Mouse (Mus musculus) neutrophil, adult 5-6 weeks (primary cell): ENCODE results near the gene Tstd2. TPM values are rescaled to one million over a fixed set of nuclear protein-coding genes. Genes with fewer than 3 reads are reported as not detected.

ENCODE experiments used
- ATAC-seq: fragments of 151-379, 151-347 bp; 2 replicates; pipeline ENCODE4 v1.8.0; 2017; ENCODE audit warnings: mild to moderate bottlenecking, moderate TSS enrichment; ENCODE audit not compliant: insufficient number of reproducible peaks, poor library complexity, low FRiP score, severe bottlenecking; ENCODE audit errors: extremely low read depth
- total RNA-seq: library from RNA; stranded (forward); fragments of 200-1000 nt; gene quantifications from 2 replicates; pipeline ENCODE4 v1.2.3, GENCODE M21; 2017

Gene Tstd2
- total RNA-seq, 1 experiment from 2014 or later: 27.4 TPM

DNA sequence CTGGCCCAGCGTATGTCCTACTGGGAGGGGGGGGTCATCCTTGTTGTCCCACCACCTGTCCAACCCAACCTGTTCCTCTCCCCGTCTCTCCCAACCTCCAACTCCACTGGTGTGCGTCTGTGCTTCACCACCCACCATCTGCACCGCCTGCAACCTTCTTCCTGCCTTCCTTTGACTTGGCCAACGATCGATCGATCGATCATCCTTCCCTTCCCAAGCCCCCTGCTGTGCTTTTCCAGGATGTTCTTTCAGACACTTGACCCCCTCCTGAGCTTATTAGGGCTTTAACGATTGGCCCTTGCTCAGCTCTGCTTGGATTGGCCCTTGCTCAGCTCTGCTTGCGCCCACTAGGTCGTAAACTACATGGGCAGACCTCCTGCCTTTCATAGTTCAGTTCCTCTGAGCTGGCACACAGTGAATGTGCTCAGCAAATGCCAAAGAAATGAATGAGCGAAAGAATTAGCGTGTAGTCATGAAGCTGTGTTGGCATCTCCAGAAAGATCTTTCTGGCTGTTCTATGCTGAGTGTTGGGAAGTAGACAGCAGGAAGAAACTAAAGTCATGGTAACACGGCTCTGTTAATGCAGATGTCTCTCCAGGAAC lies 48.9 kb downstream of the Tstd2 start:
- ATAC-seq: no peak

DNA sequence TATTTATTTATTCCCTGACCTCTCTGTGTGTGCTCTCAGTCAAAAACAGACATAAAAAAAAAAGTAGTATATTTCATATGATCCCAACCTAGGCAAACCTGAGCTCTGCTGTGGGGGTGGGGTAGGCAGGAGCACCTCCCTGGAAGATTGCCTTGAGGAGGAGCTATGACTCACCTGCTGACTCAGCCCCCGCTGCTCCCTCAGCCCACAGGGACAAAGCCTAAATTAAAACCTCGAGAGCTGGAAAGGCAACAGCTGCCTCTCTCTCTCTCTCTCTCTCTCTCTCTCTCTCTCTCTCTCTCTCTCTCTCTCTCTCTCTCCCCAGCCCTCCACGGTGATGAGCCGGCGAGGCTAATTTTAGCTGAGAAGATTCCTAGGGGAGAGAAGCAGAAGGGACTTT lies 50.6 kb downstream of the Tstd2 start:
- no peak for ATAC-seq

DNA sequence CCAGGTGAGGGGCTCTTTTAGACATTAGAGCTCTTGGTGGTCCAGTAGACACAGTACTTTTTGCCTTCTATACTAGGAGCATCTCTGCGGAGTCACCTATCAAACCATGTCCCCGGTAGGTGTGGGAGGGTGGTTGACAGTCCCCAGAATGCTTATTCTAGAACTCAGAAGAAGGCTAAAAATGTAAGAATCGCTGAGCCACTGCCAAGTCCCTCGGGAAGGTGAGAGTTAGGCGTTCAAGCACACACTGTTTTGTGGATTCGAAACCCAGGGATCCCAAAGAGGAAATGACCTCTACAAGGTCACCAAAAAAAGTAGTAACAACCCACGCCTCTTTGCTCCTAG lies 51.1 kb downstream of the Tstd2 start:
- no peak for ATAC-seq

DNA sequence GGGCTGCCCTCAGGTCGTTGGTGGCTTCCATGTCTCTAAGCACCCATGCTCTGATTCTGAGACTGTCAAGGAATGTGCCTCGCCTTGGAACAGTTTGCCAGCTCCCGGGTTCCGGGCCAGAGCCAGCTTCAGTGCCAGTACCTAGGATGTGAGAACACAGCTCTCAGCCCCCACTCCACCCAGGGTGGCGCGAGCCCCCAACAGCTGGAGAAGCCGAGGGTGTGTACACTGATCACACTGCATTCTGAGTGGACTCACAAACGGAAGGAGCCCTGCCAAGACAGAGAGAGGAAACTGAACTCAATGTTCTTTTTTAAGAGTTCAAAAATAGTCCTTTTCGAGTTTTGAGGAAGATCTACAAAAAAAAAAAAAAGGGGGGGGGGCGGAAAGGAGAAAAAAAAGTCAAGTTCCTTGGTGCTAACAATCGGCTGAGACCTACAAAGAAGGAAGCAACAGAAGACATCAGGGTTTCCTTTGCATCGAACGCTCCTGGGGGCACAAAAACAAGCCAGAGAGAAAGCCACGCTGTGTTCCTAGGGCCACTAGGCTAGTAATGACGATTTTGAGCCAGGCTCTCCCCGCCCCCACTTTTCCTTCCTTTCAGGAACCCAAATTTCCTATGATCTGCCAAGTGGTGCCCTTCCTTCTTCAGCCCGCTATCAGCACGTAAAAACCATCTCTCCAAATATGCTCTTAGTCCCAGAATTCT lies 51.6 kb downstream of the Tstd2 start:
- no peak for ATAC-seq

DNA sequence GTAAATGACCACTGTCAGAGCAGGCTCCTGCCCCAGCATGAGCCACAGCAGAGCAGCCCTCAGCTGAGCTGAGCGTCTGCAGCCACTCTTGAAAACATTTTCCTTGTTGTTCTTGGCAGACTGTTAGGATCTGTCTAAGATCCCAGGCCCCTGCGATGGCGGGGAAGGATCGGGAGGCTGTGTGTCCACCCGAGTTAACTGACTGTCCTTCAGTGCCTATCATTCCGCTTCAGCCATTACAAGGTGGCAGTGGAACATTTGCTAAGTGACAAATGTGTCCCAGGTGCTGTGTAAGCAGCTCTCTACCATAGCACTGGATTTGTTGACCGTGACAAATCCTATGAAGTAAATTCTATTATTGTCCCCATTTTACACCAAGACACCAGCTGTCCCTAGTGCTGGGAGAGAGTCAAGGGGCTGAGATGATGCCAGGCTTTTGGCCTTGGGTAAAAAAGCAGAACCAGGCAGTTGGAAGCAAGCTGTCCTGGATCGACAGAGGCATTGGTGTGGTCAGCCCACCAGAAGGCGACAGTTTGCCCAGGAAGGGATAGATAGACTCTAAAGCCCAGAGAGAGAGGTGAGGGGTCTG lies 53.2 kb downstream of the Tstd2 start:
- ATAC-seq: no peak

DNA sequence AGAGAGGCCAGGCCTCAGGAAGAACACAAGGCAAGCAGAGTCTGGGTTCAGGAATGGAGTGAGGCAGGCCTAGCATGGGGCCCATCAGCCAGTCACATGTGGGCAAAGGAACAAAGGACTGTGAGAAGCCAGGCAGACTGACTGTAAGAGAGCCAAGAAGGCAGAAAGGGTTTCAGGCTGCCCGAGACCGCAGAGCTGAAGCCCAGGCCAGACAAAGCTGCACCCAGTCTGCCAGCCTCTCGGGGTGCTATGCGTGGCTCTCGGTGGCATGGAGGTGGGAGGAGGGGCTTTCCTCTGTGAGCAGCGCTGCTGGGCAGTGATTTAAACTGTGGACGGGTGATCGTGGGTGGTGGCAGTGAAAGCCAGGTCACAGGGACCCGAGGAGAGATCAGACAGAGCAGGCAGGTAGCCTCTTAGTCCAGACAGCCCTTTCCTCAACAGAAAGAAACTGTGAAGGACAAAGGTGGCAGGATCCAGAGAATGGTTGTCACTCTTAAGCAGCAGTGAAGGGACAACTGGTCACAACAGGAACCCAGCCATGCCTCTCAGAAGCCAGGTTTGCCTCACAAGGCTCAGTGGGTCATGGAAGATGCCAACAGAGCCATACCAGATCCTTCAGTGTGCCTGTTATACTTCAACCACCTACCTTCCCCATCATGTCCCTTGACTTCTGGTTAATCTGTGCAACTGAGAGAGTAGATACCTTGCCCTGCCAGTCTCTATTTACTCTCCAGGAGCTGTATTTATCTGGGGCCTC lies 53.9 kb downstream of the Tstd2 start:
- no peak for ATAC-seq

DNA sequence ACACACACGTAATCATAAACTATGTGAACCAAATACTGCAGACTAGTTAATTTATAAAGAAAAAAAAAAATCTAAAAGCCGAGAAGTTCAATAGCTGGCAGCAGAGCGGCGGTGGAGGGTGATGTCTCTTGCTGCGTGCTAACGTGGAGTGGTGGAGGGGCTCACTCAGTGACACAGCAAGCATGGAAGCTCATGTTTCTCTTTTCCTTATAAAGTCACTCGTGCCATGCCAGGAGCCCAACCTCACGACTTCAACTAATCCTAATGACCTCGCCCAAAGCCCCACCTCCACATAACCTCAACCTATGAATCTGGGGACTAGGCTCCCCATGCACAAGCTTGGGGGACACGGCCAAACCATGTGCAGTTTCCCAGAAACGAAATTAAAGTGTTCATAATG lies 55.9 kb downstream of the Tstd2 start:
- ATAC-seq: no peak

DNA sequence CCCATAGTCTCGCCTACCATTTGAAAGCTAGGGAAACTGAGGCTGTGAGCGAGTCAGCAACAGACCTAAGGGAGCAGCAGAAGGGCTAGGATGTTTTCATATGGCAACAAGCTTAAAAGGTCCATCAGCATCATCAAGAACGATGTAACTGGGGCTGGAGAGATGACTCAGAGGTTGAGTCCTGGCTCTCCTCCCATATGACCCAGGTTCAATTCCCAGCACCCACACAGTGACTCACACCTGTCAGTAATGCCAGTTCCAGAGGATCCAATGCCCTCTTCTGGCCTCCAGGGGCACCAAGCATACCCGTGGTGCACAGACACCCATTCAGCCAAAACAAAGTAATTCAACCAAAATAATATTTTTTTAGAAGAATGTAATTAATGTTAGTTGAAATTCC lies 58.2 kb downstream of the Tstd2 start:
- ATAC-seq: no peak

DNA sequence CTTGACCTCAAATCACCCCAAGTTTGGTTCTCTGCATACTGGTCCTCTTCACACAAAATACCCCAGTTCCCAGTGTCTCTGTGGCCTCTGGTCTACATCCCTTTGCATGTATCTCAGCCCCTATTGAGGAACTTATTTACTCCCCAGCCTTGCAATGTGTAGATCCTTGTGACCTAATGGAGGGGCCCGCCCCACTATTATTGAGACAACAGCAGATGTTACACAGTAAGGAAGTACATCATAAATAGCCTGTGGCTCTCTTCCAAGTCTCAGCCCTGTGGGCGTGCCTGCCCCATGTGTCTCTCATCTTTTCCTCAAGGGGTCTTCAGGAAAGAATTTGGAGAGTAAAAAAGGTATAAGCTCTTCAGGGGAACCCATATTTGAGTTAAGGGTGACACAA lies 61.6 kb downstream of the Tstd2 start:
- ATAC-seq: no peak

DNA sequence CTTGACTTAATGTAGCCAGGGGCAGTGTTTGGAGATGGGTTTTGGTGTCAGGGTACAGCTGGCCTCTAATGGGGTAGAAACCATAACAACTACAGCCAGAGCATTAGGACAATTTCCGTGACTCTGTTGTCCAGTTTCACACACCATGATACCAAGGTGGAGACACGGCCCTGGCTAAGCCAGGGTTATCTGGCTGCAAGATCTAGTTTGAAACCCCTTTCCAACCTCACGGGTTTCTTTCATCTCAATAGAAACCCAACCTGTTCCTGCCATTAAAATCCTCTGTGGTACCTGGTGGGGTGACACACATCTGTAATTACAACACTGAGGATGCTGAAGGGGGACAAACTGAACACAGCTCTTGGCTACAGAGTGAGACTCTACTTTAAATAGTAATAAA lies 62.8 kb downstream of the Tstd2 start:
- no peak for ATAC-seq

DNA sequence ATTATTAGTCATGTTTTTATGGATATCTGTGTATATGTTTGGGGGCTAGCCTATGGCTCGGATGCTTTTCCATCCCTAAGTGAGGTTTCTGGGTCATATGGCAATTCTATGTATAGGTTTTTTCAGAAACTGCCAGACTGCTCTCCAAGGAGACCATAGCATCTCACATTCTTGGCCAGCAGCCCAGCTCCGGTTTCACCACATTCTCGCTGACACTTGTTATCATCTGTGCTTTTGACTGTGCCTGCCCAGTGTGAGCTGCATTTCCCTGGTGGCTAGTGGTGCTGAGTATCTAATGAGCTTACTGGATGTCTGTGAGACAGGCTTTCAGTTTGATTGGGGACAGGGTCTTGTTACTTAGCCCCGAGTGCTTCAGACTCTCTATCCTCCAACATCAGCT lies 64.8 kb downstream of the Tstd2 start:
- ATAC-seq: no peak

DNA sequence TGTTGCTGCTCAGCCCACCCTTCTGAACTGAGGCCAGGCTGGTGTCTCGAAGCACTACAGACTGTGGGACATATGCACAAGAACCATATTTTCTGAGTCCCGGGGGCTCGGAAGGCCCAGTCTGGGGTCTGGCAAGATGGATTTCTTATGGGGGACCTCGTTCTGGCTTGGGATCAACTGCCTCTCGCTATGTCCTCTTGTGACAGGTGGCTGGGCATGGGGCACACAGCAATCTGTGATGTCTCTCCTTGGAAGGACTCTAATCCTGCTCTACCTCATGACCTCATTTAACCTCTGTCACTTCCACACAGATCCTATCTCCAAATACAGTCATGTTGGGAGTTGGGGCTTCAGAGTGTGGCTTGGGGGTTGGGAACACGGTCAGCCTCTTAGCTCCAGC lies 65.9 kb downstream of the Tstd2 start:
- ATAC-seq: no peak

DNA sequence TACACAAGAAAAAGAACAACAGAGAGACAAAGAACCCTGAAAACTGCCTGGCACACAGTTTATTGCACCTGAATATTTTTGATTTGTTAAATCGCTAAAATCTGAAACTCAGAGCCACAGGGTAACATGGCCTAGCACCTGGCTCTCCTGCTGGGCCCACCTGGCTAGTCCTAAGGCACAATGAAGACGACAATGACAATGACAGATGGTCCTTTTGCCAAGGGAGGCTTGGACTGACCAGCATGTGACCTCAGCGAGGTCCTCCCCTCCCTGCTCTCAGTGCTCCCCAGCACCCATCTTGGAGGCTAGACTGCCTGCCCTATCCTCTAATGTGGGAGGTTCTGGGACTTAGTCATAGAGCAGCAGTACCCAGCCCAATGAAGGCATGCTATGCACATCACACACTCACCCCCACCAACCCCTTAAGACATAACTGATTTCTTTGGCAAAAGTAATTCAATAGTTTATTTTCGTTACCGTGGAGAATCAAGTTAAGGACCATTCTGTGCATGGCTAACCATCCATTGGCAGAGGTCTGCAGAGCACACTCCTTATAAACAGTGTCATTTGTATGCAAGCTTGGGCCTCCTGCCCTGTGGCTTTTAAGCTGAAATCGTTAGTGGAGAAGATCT lies 68.5 kb downstream of the Tstd2 start:
- no peak for ATAC-seq

DNA sequence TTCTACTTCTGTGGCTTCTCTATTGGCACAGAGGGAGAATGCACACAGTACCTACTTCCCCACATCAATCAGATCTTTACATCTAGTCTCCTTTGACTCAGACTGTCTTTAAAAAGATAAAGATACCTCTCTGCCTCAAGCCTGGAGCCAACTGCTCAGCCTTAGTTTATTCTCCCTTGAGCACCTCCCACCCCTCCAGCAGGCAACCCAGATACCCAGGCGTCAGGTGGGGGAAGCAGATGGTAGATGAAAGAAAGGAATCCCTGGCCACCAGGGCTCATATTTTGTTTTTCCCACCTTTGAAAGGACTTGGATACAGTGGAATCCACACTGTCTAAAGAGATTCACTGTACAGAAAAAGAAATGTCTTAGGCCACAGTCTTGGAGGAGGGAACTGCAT lies 69.9 kb downstream of the Tstd2 start:
- no peak for ATAC-seq

DNA sequence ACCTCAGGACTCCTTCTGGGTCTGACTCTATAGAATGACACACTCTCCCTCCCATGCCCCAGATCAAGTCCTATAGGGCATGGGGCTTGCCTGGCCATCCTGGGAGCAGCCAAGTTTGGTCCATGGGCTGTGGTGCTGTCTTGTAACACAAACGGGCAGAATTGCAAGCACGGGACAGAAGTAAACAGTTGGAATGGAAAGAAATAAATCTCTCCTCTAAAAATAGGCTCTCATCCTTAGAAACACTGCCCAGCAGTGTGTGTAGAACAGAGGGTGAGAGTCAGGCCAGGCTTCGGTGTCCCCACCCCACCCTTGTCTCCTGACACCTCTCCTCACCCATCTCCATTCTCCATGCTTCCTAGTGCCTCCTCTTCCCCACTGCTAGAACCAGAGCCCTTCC lies 70.4 kb downstream of the Tstd2 start:
- no peak for ATAC-seq

DNA sequence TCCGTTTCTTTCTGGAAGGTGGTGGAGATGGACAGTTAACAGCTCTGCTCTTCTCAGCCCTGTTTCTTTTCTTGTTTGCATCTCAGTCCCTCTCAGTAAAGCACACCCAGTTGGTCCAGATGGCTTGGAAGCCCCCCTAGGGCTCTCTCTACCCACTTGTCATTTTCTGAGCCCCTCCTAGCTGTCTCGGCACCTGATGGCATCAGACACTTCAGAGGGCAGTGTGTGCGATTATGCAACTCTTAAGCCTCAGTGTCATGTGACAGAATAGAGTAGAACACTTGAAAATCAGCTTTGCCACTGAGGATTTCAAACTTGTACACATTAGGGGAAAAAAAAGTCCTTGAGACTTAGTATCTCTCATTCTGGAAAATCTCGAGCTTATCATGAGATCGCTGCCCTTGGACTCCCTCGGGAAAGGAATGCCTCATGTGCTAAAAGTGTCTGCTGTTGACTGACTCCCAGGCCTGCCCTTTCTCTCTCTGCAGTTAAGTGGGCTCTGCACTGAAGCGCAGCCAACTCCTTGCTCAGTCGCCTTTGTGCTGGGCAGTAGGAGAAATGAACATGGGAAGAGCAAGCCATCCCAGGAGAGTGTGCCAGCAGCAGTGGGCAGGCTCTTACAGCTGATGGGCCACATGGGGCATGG lies 72.7 kb downstream of the Tstd2 start:
- no peak for ATAC-seq

DNA sequence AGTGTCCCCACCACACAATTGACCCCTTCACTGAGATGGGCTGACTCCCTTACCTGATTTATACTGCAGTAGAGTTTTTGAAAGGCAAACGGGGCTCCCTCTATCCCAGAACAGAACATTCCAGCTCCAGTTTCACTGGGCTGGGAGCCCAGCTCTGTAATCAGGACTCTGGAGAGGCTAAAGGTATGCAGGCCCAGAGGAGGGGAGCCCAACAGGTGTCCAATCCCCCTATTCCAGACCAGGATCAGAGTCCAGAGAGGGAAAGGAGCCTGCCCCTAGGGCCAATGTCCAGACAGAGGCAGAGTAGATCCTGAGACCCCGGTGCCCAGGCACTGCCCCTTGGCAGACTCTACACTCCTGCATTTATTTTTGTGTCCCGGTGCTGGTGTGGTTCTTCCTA lies 73.5 kb downstream of the Tstd2 start:
- ATAC-seq: no peak
